Mouse (Mus musculus): ENCODE measurements around the gene Psap.
"Not testable (repeated sequence)": the region's sequence is repeated elsewhere in the genome, so short reads cannot be mapped to it uniquely, and the experiment has no call there.

Psap gene

DNA sequence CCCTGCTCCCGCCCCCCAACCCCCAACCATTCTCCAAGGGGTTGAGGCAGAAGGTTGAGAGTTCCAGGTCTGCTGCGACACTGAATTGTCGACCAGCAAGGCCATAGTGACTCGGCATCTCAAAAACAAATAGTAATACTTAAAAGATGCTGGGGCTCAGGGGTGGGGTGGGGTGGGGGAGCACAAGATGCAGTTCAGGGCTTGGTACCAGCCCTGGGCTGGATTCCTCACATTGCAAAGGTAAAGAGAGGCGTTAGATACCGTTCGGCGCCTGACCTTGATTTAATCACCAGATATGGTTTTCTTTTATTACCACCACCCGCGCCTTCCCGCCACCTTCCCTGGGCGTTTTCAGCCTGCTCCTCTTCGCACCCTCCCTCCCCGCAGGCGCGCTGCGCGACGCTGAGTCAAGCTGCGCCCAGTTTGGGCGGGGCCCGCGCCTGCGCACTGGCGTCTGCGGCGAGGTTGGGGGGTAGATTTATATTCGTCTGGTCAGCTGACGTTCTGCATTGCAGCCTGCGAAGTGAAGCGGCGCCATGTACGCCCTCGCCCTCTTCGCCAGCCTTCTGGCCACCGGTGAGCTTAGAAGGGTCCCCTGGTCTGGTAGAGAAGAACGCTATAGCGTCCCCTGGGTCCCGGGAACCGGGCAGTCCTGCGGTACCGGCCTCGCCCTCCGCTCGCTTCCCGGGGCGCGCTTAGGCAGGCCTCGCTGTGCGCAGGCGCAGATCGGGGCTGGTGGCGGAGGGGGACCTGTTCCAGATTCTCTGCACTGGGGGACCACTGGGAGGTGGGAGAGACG lies at the start of gene Psap:
Gene Psap (plus strand): TSS at position 421 of the 799 bp plus-strand sequence.
- DNase-seq (ENCODE audit: low read depth), result peak; percentile 93

GRCm38 (mm10) chr10:60227666-60228065 lies 49.8 kb upstream of the Psap start:
- no peak for DNase-seq (ENCODE audit: low read depth)

GRCm38 (mm10) chr10:60229113-60229512 lies 48.3 kb upstream of the Psap start:
- no peak for DNase-seq (ENCODE audit: low read depth)

GRCm38 (mm10) chr10:60230321-60231088 lies 46.9 kb upstream of the Psap start:
- DNase-seq (ENCODE audit: low read depth), result no peak

DNA sequence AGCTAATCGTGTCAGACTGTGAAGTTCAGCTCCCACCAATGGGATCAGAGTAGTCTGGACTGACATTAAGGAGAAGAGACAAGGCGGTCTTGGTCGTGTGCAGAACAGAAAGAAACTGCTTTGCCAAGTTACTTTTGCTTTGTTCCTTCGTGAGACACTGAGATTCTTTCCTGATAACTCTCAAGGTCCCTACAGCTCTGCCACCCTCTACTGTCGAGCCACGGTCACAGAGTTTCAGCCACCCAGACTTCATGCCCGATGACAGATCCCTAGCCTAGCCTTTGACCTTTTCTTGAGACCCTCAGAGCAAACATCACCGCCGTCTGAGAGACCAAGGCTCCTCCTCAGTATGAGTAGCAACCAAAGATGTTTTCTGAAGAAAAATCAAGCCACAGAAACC lies 43.4 kb upstream of the Psap start:
- DNase-seq (ENCODE audit: low read depth), result no peak

DNA sequence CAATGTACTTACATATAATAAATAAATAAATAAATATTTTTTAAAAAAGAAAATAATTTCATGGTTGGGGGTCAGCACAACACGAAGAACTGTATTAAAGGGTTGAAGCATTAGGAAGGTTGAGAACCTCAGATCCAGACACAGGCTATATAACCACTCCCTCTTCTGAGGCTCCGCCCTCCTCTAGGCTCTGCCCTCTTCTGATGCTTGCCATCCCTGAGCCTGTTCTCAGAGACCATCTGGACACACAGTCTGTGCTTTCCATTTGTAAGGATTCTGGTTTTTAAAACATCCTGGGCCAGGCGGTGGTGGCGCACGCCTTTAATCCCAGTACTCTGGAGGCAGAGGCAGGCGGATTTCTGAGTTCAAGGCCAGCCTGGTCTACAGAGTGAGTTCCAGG lies 41.6 kb upstream of the Psap start:
- DNase-seq (ENCODE audit: low read depth), result not testable (repeated sequence)

DNA sequence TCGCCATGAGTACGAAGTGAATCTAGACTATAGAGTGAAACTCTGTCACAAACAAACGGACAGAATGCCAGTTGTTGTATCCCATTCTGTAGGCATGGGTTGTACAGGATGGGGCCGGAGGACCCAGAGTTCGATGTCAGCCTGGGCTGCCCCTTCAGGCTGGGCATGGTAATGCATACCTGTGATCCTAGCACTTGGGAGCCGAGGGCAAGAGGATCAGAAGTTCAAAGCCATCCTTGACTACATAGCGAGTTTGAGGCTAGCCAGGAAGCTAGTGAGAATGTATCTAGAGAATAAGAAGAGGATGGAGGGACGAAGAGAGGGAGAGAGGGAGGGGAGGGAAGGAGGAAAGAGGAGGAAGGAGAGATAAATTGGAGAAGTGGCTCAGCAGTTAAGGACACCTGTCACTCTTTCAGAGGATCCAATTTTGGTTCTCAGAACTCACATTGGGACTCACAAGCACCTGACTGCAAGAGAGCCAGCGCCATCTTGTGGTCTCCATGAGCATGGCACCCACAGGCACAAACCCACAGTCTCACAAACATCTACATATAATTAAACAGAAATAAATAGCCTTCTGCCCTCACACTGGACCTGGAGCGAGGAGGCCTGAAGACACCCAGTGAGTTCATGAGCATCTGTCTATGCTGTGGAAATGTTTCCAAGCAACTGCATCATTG lies 39.8 kb upstream of the Psap start:
- peak; percentile 71 for DNase-seq (ENCODE audit: low read depth)

DNA sequence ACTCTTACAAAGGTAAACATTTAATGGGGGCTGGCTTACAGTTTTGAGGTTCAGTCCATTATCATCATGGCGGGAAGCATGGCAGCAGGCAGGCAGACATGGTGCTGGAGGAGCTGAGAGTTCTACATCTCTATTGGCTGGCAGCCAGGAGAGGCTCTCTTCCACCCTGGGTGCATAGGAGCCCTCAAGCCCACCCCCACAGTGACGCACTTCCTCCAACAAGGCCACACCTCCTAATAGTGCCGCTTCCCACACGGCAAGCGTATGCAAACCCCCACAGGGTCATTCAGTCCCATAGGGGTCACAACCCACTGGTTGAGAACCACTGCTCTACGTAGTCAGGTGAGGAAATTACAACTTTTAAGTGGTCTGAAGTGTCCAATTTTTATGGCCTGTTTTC lies 37.0 kb upstream of the Psap start:
- DNase-seq (ENCODE audit: low read depth), result no peak

DNA sequence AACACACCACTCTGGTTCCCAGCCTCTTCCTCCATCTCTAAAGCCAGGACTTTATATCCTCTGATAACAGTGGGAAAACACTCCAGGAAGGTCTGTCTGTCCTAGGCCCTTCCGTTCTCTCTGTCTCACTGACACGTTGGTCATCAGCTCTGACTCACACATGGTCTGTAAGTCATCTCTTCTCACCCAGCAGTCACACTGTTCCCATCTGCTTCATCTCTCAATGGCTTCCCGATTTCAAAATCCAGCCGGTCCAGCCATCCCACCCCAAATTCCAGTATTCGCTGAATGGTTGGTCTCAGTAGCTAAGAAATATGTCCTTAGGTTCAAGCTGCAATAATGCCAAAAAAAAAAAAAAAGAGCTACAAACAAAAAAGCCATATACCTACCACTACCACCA lies 33.5 kb upstream of the Psap start:
- no peak for DNase-seq (ENCODE audit: low read depth)

DNA sequence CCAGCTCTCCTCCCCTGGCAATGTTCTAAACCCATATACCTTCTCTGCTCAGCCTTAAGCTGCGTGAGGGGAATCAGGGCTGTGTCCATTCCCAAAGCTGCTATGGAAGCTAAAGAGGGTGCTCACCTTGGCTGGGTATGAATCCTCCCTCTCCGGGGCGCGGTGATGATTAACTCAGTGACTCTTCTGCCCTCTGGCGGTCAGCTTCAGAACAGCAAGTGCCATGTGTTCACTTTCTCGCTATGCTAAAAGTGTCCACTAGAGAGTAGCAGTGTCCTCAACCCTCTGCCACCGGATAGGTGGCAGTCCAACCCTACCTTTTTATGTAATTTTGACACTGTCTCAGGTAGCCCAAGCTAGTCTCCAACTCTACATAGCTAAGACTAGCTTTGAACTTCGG lies 32.4 kb upstream of the Psap start:
- peak; percentile 81 for DNase-seq (ENCODE audit: low read depth)

DNA sequence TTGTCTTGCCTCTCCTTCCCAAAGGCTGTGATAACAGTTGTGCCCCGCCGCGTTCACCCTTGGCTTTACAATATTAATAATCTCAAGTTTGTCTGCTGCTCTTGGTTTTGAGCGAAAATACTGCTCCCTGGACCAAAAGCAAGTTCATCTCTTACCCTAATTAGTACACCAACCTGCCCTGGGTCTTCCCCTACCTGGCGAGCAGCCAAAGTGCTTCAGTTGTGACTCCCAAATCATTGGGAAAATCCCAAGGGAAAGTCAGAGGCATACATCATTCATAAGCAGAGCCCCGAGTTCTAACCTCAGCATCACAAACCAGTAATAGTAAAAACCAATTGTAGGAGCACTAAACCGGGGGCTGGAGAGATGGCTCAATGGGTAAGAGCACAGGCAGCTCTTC lies 31.8 kb upstream of the Psap start:
- DNase-seq (ENCODE audit: low read depth), result no peak

DNA sequence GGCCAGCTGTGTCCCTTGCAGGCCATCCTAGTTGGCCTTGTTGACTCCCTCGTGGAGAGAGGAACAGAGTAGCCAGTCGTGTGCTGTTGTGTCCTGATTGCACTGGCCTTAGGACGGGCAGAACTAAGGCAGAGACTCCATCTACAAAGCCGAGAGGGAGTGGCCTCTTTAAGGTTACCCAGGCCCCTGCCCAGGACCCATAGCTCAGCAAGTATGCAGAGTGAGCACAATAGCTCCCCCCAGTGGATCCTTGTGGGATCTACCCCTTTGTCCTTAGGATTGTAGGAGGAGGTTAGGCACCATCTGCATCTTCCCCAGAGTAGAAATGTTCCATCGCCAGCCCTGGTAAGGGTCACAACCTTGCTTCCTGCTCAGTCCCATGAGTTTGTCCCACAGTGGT lies 30.9 kb upstream of the Psap start:
- DNase-seq (ENCODE audit: low read depth), result peak; percentile 72

DNA sequence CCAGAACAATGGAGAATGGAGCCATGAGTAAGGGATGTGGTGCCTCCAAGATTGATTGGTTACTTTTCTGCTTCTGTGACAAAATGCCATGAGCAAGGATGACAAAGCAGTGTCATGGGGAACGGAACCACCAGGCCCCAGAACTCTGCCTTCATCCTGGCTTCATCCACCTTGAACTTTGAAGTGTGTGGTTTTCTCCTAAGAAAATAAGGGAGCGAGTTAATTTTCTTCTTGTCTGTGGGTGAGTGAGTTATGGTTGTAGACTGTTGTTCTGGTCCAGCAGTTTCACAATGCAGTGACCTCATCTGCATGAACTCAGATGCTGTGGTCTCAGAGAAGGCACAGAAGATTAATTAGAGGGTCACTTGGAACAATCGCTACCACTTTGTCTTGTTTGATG lies 29.1 kb upstream of the Psap start:
- DNase-seq (ENCODE audit: low read depth), result not testable (repeated sequence)

DNA sequence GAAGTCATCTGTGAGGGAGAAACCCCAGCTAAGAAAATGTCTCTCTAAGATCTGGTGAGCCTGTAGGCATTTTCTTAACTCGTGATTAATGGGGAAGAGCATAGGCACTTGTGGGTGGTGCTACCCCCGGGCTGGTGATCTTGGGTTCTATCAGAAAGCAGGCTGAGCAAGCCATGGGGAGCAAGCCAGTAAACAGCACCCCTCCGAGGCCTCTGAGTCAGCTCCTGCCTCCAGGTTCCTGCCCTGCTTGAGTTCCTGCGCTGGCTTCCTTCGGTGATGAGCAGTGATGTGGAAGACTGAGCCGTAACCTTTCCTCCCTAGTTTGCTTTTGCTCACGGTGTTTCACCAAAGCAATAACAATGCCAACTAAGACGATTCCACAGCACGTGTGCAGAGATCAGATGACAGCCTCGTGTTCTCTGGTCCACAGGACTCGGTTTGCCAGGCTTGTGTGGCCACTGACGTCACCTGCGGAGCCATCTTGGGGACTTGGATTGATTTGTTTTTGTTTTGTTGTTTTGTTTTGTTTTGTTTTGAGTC lies 26.9 kb upstream of the Psap start:
- DNase-seq (ENCODE audit: low read depth), result no peak

GRCm38 (mm10) chr10:60252187-60252586 lies 25.2 kb upstream of the Psap start:
- DNase-seq (ENCODE audit: low read depth), result no peak

DNA sequence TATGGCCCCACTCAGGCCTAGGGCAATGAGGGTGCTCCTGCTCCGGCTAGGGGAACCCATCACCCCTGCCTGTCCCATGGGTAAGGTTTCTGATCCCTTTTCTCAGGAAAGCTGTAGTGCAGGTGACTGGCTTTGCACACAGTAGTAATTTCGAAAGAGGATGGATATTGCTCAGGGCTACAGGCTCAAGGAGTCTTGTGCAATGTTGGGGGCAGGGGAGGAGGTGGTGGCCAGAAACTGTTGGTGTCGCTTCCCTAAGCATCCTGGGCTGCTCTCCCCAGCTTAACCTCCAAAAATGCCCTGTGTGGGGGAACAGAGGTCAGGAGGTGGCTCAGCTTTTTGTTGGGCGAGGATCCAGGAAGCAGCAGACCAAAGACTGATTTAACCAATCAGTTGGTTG lies 24.8 kb upstream of the Psap start:
- peak; percentile 85 for DNase-seq (ENCODE audit: low read depth)

DNA sequence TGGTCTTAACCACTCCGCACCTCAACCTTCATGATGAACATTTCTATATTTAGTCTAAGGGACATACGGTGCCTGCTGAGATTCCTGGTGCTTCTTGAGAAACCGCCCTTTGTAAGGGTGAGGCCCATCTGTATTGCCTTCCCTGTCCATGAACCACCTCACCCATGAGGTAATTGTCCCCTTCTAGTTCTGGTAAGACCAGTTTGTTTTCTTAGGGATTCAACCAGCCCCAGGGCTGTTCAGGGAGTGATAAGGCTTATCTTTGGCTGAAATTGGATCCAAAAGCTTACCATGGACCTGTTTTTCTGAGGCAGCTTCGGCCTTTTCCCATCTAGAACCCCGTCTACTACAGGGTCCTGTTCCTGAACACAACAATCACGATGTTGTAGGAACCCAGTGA lies 21.3 kb upstream of the Psap start:
- DNase-seq (ENCODE audit: low read depth), result no peak

DNA sequence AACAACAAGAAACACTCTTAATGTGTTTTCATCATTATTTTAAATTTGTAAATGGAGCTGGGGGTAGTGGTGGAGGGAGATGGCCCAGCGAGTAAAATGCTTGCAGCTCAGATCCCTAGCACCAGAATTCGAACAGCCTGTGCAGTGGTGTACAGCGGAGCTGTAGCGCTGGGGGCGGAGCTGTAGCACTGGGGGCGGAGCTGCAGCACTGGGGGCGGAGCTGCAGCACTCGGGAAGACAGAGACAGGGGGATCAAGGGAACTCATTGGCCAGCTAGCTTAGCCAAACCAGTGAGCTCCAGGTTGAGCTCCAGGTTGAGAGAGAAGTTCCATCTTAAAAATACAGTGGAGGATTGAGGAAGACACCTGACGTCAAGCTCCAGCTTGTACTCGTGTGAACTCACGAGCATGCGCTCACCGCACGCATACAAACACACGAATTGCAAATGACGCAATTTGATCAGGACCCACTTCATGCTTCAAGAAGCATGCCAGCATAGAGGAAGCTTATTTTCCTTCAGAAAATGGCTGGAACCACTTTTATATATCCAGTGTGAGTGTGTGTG lies 20.1 kb upstream of the Psap start:
- DNase-seq (ENCODE audit: low read depth), result no peak

DNA sequence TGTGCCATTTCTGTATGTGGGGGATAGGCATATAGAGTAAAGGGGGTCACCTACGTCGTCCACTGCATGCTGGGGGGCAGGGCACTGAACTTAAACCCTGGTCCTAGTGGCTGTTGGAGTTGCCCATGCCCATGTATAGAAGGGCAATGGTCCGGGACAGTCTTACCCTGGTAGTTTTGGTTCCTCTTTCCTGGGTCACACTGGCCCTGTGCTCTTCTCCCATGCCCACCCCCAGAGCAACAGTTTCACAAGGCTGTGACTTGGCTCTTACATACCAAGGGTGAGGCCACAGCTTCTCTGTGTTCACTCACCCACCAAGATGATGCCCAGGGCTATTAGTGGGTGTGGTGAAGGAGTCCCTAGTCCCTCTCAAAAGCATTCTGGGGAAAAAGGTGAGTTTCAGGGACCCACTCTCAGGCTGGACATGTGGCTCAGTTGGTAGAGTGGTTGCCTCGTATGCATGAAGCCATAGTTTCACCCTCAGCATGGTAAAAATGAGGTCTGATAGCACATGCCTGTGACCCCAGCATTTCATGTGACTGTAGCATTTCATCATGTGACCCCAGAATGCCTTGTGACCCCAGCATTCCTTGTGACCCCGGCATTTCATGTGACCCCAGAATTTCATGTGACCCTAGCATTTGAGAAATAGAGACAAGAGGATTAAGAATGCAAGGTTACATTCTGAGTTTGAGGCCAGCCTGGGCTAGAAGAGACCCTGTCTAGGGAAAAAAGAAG lies 16.7 kb upstream of the Psap start:
- DNase-seq (ENCODE audit: low read depth), result no peak

- DNase-seq (ENCODE audit: low read depth), result no peak
Observed at GRCm38 (mm10) chr10:60261530-60261929, 15.9 kb upstream of the Psap start.

- peak; percentile 97 for DNase-seq (ENCODE audit: low read depth)
Observed at GRCm38 (mm10) chr10:60262386-60262785, 15.0 kb upstream of the Psap start.

DNA sequence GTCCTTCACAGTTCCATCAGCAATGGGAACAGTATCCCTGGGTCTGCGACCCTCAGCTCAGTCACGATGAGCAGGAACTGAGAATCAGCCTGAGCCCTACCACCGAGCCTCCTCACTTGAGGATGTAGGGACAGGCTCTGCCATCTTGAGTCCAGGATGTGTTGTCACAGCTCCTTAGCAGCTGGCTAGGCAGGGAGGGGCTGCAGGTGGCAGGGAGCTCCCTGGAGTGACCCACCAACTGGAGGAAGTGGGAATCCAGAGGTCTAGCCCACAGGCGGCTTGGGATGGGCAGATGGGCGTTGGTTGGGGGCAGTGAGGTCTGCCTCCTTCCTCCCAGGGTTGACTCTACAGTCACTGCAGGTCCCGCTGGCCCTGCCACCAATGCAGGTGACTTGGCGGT lies 14.1 kb upstream of the Psap start:
- peak; percentile 42 for DNase-seq (ENCODE audit: low read depth)
